Mouse (Mus musculus): ENCODE results near the gene C77080. TPM values are rescaled to one million over a fixed set of nuclear protein-coding genes. Genes with fewer than 3 reads are reported as not detected.
A peak's percentile ranks its signal among the peaks of the same experiment; 100 is the strongest.

Gene C77080
- 5.2 and 6.8 TPM in 2 replicates for polyA plus RNA-seq (2015; fragmentation: Nextera tagmentation; extraction: Ambion mirVana)

- no peak within 1 kb of the TSS for H3K27ac ChIP-seq
Measured at GRCm38 (mm10) chr4:129261196-129261595, at the start of gene C77080. TSS of gene C77080 (minus strand) at chr4:129261404.

GRCm38 (mm10) chr4:129307936-129308335, 46.7 kb upstream of the C77080 start:
- Histone ChIP-seq H3K4me3 (no peak overlapping the region), H3K9ac (no peak overlapping the region), H3K27ac (no peak overlapping the region), H3K27me3 (no peaks in the 10 kb centered on the region), H3K36me3 (peaks cover 68% of the 10 kb centered on the region), H3K4me1 (no peaks in the 10 kb centered on the region), H3K4me2 (no peak overlapping the region), H3K9me3 (no peaks in the 10 kb centered on the region)
- 87% methylated on average over 1 of the region's 1 CpGs for WGBS
- ATAC-seq (ENCODE audit: borderline replicate concordance, extremely low read depth, low FRiP score, low TSS enrichment) = no peak

More at GRCm38 (mm10) chr4:129261196-129261595, at the start of gene C77080:
- no peak within 1 kb of the TSS for H3K9ac ChIP-seq
- WGBS = 20% methylated on average over 3 of the region's 4 CpGs
- ATAC-seq (ENCODE audit: borderline replicate concordance, extremely low read depth, low FRiP score, low TSS enrichment) = no peak
- H3K9me3 ChIP-seq = no peaks in the 10 kb centered on the region
- no peak within 1 kb of the TSS for H3K4me3 ChIP-seq
- H3K4me1 ChIP-seq = peaks cover 23% of the 10 kb centered on the region
- no peaks in the 10 kb centered on the region for H3K27me3 ChIP-seq
- H3K36me3 ChIP-seq = no peaks in the 10 kb centered on the region
- H3K4me2 ChIP-seq = no peak within 1 kb of the TSS

GRCm38 (mm10) chr4:129304306-129304705, 43.1 kb upstream of the C77080 start:
- H3K4me1 ChIP-seq = peaks cover 2% of the 10 kb centered on the region
- H3K4me2 ChIP-seq = no peak overlapping the region
- no peaks in the 10 kb centered on the region for H3K9me3 ChIP-seq
- H3K36me3 ChIP-seq = peaks cover 37% of the 10 kb centered on the region
- no peaks in the 10 kb centered on the region for H3K27me3 ChIP-seq
- ATAC-seq (ENCODE audit: borderline replicate concordance, extremely low read depth, low FRiP score, low TSS enrichment) = no peak
- H3K9ac ChIP-seq = no peak overlapping the region
- H3K27ac ChIP-seq = no peak overlapping the region
- 28% methylated on average over 1 of the region's 1 CpGs for WGBS
- H3K4me3 ChIP-seq = no peak overlapping the region

- Histone ChIP-seq H3K4me1 (peaks cover 7% of the 10 kb centered on the region), H3K9ac (no peak overlapping the region), H3K4me3 (no peak overlapping the region), H3K9me3 (no peaks in the 10 kb centered on the region), H3K27ac (no peak overlapping the region), H3K4me2 (no peak overlapping the region), H3K27me3 (no peaks in the 10 kb centered on the region), H3K36me3 (peaks cover 32% of the 10 kb centered on the region)
- ATAC-seq (ENCODE audit: borderline replicate concordance, extremely low read depth, low FRiP score, low TSS enrichment) = no peak
- 85% methylated on average over 9 of the region's 9 CpGs for WGBS
Measured at GRCm38 (mm10) chr4:129303816-129304215, 42.6 kb upstream of the C77080 start.

GRCm38 (mm10) chr4:129303401-129303800, 42.2 kb upstream of the C77080 start:
- Histone ChIP-seq H3K36me3 (peaks cover 28% of the 10 kb centered on the region), H3K4me2 (no peak overlapping the region), H3K27me3 (no peaks in the 10 kb centered on the region), H3K27ac (no peak overlapping the region), H3K9ac (no peak overlapping the region), H3K9me3 (no peaks in the 10 kb centered on the region), H3K4me1 (peaks cover 11% of the 10 kb centered on the region), H3K4me3 (no peak overlapping the region)
- 74% methylated on average over 5 of the region's 5 CpGs for WGBS
- ATAC-seq (ENCODE audit: borderline replicate concordance, extremely low read depth, low FRiP score, low TSS enrichment) = no peak

- Histone ChIP-seq H3K4me1 (peaks cover 15% of the 10 kb centered on the region), H3K4me2 (no peak overlapping the region), H3K9ac (no peak overlapping the region), H3K36me3 (no peaks in the 10 kb centered on the region), H3K9me3 (no peaks in the 10 kb centered on the region), H3K4me3 (no peak overlapping the region), H3K27ac (no peak overlapping the region), H3K27me3 (no peaks in the 10 kb centered on the region)
- no peak for ATAC-seq (ENCODE audit: borderline replicate concordance, extremely low read depth, low FRiP score, low TSS enrichment)
- 26% methylated on average over 10 of the region's 10 CpGs for WGBS
Measured at GRCm38 (mm10) chr4:129299121-129299520, 37.9 kb upstream of the C77080 start.

GRCm38 (mm10) chr4:129297724-129298123, 36.5 kb upstream of the C77080 start:
- no peak overlapping the region for H3K4me3 ChIP-seq
- no peak overlapping the region for H3K9ac ChIP-seq
- H3K36me3 ChIP-seq = no peaks in the 10 kb centered on the region
- no peak overlapping the region for H3K27ac ChIP-seq
- H3K9me3 ChIP-seq = no peaks in the 10 kb centered on the region
- ATAC-seq (ENCODE audit: borderline replicate concordance, extremely low read depth, low FRiP score, low TSS enrichment) = peak; percentile 56; the same call in 1 of the 2 replicates
- H3K4me1 ChIP-seq = peaks cover 15% of the 10 kb centered on the region
- H3K4me2 ChIP-seq = no peak overlapping the region
- no peaks in the 10 kb centered on the region; the same call in 1 of the 2 replicates for H3K27me3 ChIP-seq
- WGBS = 31% methylated on average over 4 of the region's 4 CpGs

- H3K27ac ChIP-seq = no peak overlapping the region
- no peaks in the 10 kb centered on the region for H3K9me3 ChIP-seq
- ATAC-seq (ENCODE audit: borderline replicate concordance, extremely low read depth, low FRiP score, low TSS enrichment) = no peak
- no peak overlapping the region for H3K4me3 ChIP-seq
- 51% methylated on average over 7 of the region's 7 CpGs for WGBS
- H3K9ac ChIP-seq = no peak overlapping the region
- H3K4me2 ChIP-seq = no peak overlapping the region
- no peaks in the 10 kb centered on the region; the same call in 1 of the 2 replicates for H3K27me3 ChIP-seq
- peaks cover 15% of the 10 kb centered on the region for H3K4me1 ChIP-seq
- no peaks in the 10 kb centered on the region for H3K36me3 ChIP-seq
Measured at GRCm38 (mm10) chr4:129296066-129296465, 34.9 kb upstream of the C77080 start.

- ATAC-seq (ENCODE audit: borderline replicate concordance, extremely low read depth, low FRiP score, low TSS enrichment) = no peak
- Histone ChIP-seq H3K36me3 (no peaks in the 10 kb centered on the region), H3K4me3 (no peak overlapping the region), H3K4me1 (peaks cover 15% of the 10 kb centered on the region), H3K4me2 (no peak overlapping the region), H3K9me3 (no peaks in the 10 kb centered on the region), H3K9ac (no peak overlapping the region), H3K27ac (no peak overlapping the region), H3K27me3 (no peaks in the 10 kb centered on the region; the same call in 1 of the 2 replicates)
- 9% methylated on average over 2 of the region's 2 CpGs for WGBS
Measured at GRCm38 (mm10) chr4:129295188-129295587, 34.0 kb upstream of the C77080 start.

GRCm38 (mm10) chr4:129293702-129294101, 32.5 kb upstream of the C77080 start:
- Histone ChIP-seq H3K9ac (no peak overlapping the region), H3K4me2 (peak overlapping the region; percentile 14; the same call in 1 of the 2 replicates), H3K27ac (no peak overlapping the region), H3K9me3 (no peaks in the 10 kb centered on the region), H3K4me1 (peaks cover 7% of the 10 kb centered on the region), H3K4me3 (no peak overlapping the region), H3K36me3 (no peaks in the 10 kb centered on the region), H3K27me3 (peaks cover under 1% of the 10 kb centered on the region; the same call in 1 of the 2 replicates)
- no peak for ATAC-seq (ENCODE audit: borderline replicate concordance, extremely low read depth, low FRiP score, low TSS enrichment)
- 16% methylated on average over 16 of the region's 16 CpGs for WGBS

GRCm38 (mm10) chr4:129292831-129293230, 31.6 kb upstream of the C77080 start:
- no peak overlapping the region for H3K4me3 ChIP-seq
- WGBS = 58% methylated on average over 7 of the region's 7 CpGs
- no peak overlapping the region for H3K27ac ChIP-seq
- H3K4me1 ChIP-seq = peaks cover under 1% of the 10 kb centered on the region; the same call in 1 of the 2 replicates
- H3K36me3 ChIP-seq = no peaks in the 10 kb centered on the region
- no peak overlapping the region for H3K9ac ChIP-seq
- no peak overlapping the region for H3K4me2 ChIP-seq
- H3K27me3 ChIP-seq = peaks cover 7% of the 10 kb centered on the region; the same call in 1 of the 2 replicates
- no peaks in the 10 kb centered on the region for H3K9me3 ChIP-seq
- ATAC-seq (ENCODE audit: borderline replicate concordance, extremely low read depth, low FRiP score, low TSS enrichment) = no peak

- Histone ChIP-seq H3K9me3 (no peaks in the 10 kb centered on the region), H3K4me3 (no peak overlapping the region), H3K4me1 (peaks cover 16% of the 10 kb centered on the region), H3K27me3 (peaks cover 32% of the 10 kb centered on the region), H3K9ac (no peak overlapping the region), H3K27ac (no peak overlapping the region), H3K36me3 (no peaks in the 10 kb centered on the region), H3K4me2 (no peak overlapping the region)
- 83% methylated on average over 8 of the region's 8 CpGs for WGBS
- no peak for ATAC-seq (ENCODE audit: borderline replicate concordance, extremely low read depth, low FRiP score, low TSS enrichment)
Measured at GRCm38 (mm10) chr4:129289671-129290070, 28.5 kb upstream of the C77080 start.

- H3K36me3 ChIP-seq = no peaks in the 10 kb centered on the region
- ATAC-seq (ENCODE audit: borderline replicate concordance, extremely low read depth, low FRiP score, low TSS enrichment) = no peak
- no peak overlapping the region for H3K4me3 ChIP-seq
- H3K4me1 ChIP-seq = peaks cover 16% of the 10 kb centered on the region
- WGBS = 28% methylated on average over 3 of the region's 3 CpGs
- H3K4me2 ChIP-seq = peak overlapping the region; percentile 97
- H3K27me3 ChIP-seq = peaks cover 32% of the 10 kb centered on the region
- H3K9ac ChIP-seq = no peak overlapping the region
- no peak overlapping the region for H3K27ac ChIP-seq
- no peaks in the 10 kb centered on the region for H3K9me3 ChIP-seq
Measured at GRCm38 (mm10) chr4:129288067-129288466, 26.9 kb upstream of the C77080 start.
